Mouse (Mus musculus): ENCODE results near the gene Tctex1d2. TPM values are rescaled to one million over a fixed set of nuclear protein-coding genes. Genes with fewer than 3 reads are reported as not detected.

Tctex1d2 gene
- polyA plus RNA-seq, 2 experiments, result 16.9 to 25.6 TPM

GRCm38 (mm10) chr16:32431047-32431591 is 11.6 kb downstream of the Tctex1d2 start:
- peak; percentile 4 for DNase-seq (ENCODE audit: low spot score)
- Histone ChIP-seq H3K27me3 (ENCODE audit: control insufficient read depth, insufficient read depth, low read length) (no peaks in the 10 kb centered on the region), H3K4me1 (ENCODE audit: control insufficient read depth, insufficient read depth, low read length) (peaks cover 9% of the 10 kb centered on the region), H3K9ac (ENCODE audit: low read depth, low read length, severe bottlenecking) (peak overlapping the region; percentile 85), H3K9me3 (ENCODE audit: control insufficient read depth, low read length) (no peaks in the 10 kb centered on the region), H3K4me3 (replicated peaks; ENCODE audit: low read length) (peak overlapping the region; percentile 86), H3K27ac (replicated peaks; ENCODE audit: low read depth, low read length) (peak overlapping the region; percentile 89), H3K4me2 (replicated peaks; ENCODE audit: low read depth, low read length, severe bottlenecking) (peak overlapping the region; percentile 80), H3K36me3 (ENCODE audit: control insufficient read depth, insufficient read depth, low read length) (no peaks in the 10 kb centered on the region; the same call in 1 of the 2 replicates)
- no peak for TF ChIP-seq POLR2A (IDR thresholded peaks at IDR 0.05; ENCODE audit: borderline replicate concordance, extremely low read depth, insufficient read depth, insufficient read length)
- 2% methylated on average over 28 of the region's 28 CpGs for WGBS
- ATAC-seq (ENCODE audit: low FRiP score, low read depth), result no peak; the same call in 1 of the 2 replicates

DNA sequence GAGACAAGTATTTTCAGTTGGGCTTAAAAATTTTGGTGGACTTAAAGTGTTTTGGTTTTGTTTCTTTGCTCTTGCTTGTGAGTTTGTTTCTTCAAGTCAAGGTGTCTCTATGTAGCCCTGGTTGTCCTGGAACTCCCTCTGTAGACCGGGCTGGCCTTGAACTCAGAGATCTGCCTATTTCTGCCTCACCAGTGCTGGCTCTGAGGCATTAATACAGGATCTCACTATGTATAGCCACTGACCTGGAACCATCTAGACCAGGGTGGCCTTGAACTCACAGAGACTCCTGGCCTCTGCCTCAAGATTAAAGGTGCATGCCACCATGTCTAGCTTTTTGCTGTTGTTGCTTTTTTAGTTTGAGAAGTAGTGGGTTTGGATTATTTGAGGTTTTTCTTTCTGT is 12.4 kb downstream of the Tctex1d2 start:
- Histone ChIP-seq H3K4me2 (replicated peaks; ENCODE audit: low read depth, low read length, severe bottlenecking) (peak overlapping the region; percentile 80), H3K4me3 (replicated peaks; ENCODE audit: low read length) (peak overlapping the region; percentile 86), H3K9me3 (ENCODE audit: control insufficient read depth, low read length) (no peaks in the 10 kb centered on the region), H3K36me3 (ENCODE audit: control insufficient read depth, insufficient read depth, low read length) (no peaks in the 10 kb centered on the region), H3K27me3 (ENCODE audit: control insufficient read depth, insufficient read depth, low read length) (no peaks in the 10 kb centered on the region), H3K27ac (replicated peaks; ENCODE audit: low read depth, low read length) (no peak overlapping the region), H3K9ac (ENCODE audit: low read depth, low read length, severe bottlenecking) (no peak overlapping the region), H3K4me1 (ENCODE audit: control insufficient read depth, insufficient read depth, low read length) (peaks cover 9% of the 10 kb centered on the region)
- ATAC-seq (ENCODE audit: low FRiP score, low read depth), result no peak
- 82% methylated on average over 1 of the region's 1 CpGs for WGBS
- TF ChIP-seq POLR2A (IDR thresholded peaks at IDR 0.05; ENCODE audit: borderline replicate concordance, extremely low read depth, insufficient read depth, insufficient read length), result no peak
- DNase-seq (ENCODE audit: low spot score), result no peak

- H3K9ac ChIP-seq (ENCODE audit: low read depth, low read length, severe bottlenecking), result no peak overlapping the region
- WGBS, result 84% methylated on average over 2 of the region's 2 CpGs
Measured at GRCm38 (mm10) chr16:32433138-32433537, 13.6 kb downstream of the Tctex1d2 start.

GRCm38 (mm10) chr16:32434066-32434465 is 14.6 kb downstream of the Tctex1d2 start:
- peaks cover 9% of the 10 kb centered on the region for H3K4me1 ChIP-seq (ENCODE audit: control insufficient read depth, insufficient read depth, low read length)
- no peak overlapping the region for H3K4me2 ChIP-seq (replicated peaks; ENCODE audit: low read depth, low read length, severe bottlenecking)
- H3K27ac ChIP-seq (replicated peaks; ENCODE audit: low read depth, low read length), result no peak overlapping the region
- DNase-seq (ENCODE audit: low spot score), result no peak
- WGBS, result 57% methylated on average over 6 of the region's 6 CpGs
- no peaks in the 10 kb centered on the region for H3K27me3 ChIP-seq (ENCODE audit: control insufficient read depth, insufficient read depth, low read length)
- H3K36me3 ChIP-seq (ENCODE audit: control insufficient read depth, insufficient read depth, low read length), result no peaks in the 10 kb centered on the region
- H3K9me3 ChIP-seq (ENCODE audit: control insufficient read depth, low read length), result no peaks in the 10 kb centered on the region
- no peak overlapping the region for H3K9ac ChIP-seq (ENCODE audit: low read depth, low read length, severe bottlenecking)
- ATAC-seq (ENCODE audit: low FRiP score, low read depth), result no peak
- no peak overlapping the region for H3K4me3 ChIP-seq (replicated peaks; ENCODE audit: low read length)
- no peak for TF ChIP-seq POLR2A (IDR thresholded peaks at IDR 0.05; ENCODE audit: borderline replicate concordance, extremely low read depth, insufficient read depth, insufficient read length)

More at GRCm38 (mm10) chr16:32433138-32433537, 13.6 kb downstream of the Tctex1d2 start:
- no peak for DNase-seq (ENCODE audit: low spot score)
- Histone ChIP-seq H3K4me2 (replicated peaks; ENCODE audit: low read depth, low read length, severe bottlenecking) (no peak overlapping the region), H3K27ac (replicated peaks; ENCODE audit: low read depth, low read length) (no peak overlapping the region), H3K4me3 (replicated peaks; ENCODE audit: low read length) (no peak overlapping the region), H3K36me3 (ENCODE audit: control insufficient read depth, insufficient read depth, low read length) (no peaks in the 10 kb centered on the region), H3K9me3 (ENCODE audit: control insufficient read depth, low read length) (no peaks in the 10 kb centered on the region), H3K27me3 (ENCODE audit: control insufficient read depth, insufficient read depth, low read length) (no peaks in the 10 kb centered on the region), H3K4me1 (ENCODE audit: control insufficient read depth, insufficient read depth, low read length) (peaks cover 9% of the 10 kb centered on the region)
- ATAC-seq (ENCODE audit: low FRiP score, low read depth), result no peak
- no peak for TF ChIP-seq POLR2A (IDR thresholded peaks at IDR 0.05; ENCODE audit: borderline replicate concordance, extremely low read depth, insufficient read depth, insufficient read length)

- Histone ChIP-seq H3K4me2 (replicated peaks; ENCODE audit: low read depth, low read length, severe bottlenecking) (no peak overlapping the region), H3K9ac (ENCODE audit: low read depth, low read length, severe bottlenecking) (no peak overlapping the region), H3K9me3 (ENCODE audit: control insufficient read depth, low read length) (no peaks in the 10 kb centered on the region), H3K4me3 (replicated peaks; ENCODE audit: low read length) (no peak overlapping the region), H3K27me3 (ENCODE audit: control insufficient read depth, insufficient read depth, low read length) (no peaks in the 10 kb centered on the region), H3K4me1 (ENCODE audit: control insufficient read depth, insufficient read depth, low read length) (peaks cover 7% of the 10 kb centered on the region), H3K36me3 (ENCODE audit: control insufficient read depth, insufficient read depth, low read length) (no peaks in the 10 kb centered on the region), H3K27ac (replicated peaks; ENCODE audit: low read depth, low read length) (no peak overlapping the region)
- DNase-seq (ENCODE audit: low spot score) (no peak), ATAC-seq (ENCODE audit: low FRiP score, low read depth) (no peak)
- no peak for TF ChIP-seq POLR2A (IDR thresholded peaks at IDR 0.05; ENCODE audit: borderline replicate concordance, extremely low read depth, insufficient read depth, insufficient read length)
Measured at GRCm38 (mm10) chr16:32434691-32435090, 15.2 kb downstream of the Tctex1d2 start.

Measured in limb, embryonic 14.5 days (tissue).